Mouse (Mus musculus): ENCODE measurements around the gene Tsfm.
"Not testable (repeated sequence)": the region's sequence is repeated elsewhere in the genome, so short reads cannot be mapped to it uniquely, and the experiment has no call there.

Gene Tsfm

GRCm38 (mm10) chr10:127030336-127031296, at the start of gene Tsfm:
TSS of gene Tsfm (minus strand) at chr10:127030840.
- peak; percentile 92 for DNase-seq

DNA sequence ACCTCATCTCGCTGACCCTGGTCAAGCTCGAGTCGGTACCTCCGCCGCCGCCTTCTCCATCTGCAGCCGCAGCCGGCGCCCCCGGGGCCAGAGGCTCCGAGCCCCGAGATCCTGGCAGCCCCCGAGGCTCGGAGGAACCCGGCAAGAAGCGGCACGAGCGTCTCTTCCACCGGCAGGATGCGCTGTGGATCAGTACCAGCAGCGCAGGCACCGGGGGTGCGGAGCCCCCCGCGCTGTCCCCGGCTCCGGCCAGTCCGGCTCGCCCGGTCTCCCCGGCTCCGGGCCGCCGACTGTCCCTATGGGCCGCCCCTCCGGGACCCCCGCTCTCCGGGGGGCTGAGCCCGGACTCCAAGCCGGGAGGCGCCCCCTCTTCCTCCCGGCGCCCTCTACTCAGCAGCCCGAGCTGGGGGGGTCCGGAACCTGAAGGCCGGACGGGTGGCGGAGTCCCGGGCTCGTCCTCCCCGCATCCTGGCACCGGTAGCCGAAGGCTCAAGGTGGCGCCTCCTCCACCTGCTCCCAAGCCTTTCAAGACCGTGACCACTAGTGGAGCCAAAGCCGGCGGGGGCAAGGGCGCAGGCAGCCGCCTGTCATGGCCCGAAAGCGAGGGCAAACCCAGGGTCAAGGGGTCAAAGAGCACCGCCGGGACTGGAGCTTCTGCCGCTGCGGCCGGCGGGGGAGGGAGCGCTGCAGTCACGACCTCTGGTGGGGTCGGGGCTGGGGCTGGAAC, 49.2 kb upstream of the Tsfm start:
- DNase-seq: no peak

- DNase-seq: no peak
Measured at GRCm38 (mm10) chr10:127078677-127079575, 48.3 kb upstream of the Tsfm start.

DNA sequence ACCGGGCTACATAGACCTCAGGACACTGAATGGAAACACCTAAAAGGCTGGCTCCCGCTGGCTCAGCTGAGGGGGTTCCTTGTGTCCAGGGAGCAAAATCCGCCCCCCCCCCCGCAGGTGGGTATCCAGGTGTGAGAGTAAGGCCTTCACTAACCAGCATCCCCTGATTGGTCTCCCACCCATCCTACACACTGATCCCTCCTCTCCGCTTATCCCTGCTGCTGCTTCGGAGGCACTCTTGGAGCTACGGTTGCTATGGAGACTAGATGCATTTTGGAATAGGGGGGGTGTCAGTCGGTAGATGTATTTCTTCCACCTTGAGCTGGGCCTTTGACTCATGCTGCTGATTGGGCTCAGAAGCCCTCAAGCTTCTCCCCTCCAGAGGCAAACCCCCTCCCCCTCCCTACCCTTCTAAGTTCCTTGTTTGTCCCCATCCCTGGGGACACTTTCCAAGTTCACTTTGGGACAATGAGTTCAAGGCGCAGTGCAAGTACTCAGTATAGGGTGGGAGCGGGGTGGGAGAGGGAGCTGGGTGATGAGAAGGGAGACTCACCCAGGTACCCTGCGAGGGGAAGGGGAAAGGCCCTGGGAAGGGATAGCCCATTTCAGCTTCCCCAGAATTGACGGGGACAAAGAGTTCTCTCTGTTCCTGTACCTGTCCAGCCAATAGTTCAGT, 47.5 kb upstream of the Tsfm start:
- no peak for DNase-seq

DNA sequence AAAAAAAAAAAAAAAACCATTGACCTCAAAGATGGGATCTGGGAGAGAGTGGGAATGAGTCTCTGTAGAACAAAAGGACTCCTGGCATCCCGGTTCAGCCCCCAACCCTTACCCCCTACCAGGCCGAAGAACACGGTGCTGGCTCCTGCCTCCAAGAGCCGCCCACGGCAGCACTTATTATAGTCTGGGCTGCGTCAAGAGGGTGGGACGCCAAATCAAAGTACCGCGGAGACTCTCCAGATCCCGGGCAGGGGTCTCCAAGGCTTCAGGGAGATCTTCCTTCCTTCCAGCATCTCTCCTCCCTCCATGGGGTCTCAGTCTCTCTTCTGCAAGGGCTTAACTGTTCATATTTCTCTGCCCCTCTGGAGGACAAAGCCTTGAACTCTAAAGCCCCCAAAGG, 46.9 kb upstream of the Tsfm start:
- no peak for DNase-seq

DNA sequence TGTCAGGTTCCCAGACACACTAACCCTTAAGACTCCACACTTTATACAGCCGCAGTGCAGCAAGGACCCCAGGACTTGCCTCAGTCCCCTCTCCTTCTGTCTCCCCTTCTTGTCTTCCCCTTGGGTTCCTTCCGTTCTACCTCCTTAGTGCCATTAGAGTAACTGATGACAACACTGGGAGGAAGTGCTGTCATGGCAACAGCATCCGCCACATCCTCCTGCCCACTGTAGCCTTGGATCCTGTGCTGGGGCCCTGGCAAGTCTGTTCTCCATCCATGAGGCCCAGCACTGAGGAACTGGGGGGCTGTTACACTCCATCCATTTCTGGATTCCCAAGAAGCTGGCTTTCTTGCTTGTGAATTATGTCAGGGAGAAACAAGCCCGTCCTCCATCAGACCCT, 45.4 kb upstream of the Tsfm start:
- DNase-seq: peak; percentile 72

GRCm38 (mm10) chr10:127075651-127076050, 45.0 kb upstream of the Tsfm start:
- no peak for DNase-seq

- DNase-seq: peak; percentile 90
Measured at GRCm38 (mm10) chr10:127075080-127075479, 44.4 kb upstream of the Tsfm start, which contains the start of gene Agap2. TSS of gene Agap2 (plus strand) at chr10:127075284.

DNA sequence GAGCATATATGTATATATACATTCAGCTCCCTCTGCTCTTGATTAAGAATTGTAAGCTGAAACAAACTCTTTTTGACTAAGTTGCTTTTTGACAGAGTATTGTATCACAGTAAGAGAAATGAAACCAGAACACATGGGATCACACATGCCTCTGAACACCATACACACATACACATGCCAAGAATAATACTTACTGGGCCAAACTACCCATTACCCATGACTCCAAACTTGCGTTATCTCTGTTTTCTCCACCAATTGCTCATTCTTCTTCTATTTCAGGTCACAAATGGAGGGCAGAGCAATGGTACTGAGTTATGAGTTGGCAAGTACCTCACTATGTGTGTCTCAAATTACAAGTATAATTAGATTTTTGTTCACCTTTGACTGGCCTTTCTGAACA, 43.3 kb upstream of the Tsfm start:
- no peak for DNase-seq

DNA sequence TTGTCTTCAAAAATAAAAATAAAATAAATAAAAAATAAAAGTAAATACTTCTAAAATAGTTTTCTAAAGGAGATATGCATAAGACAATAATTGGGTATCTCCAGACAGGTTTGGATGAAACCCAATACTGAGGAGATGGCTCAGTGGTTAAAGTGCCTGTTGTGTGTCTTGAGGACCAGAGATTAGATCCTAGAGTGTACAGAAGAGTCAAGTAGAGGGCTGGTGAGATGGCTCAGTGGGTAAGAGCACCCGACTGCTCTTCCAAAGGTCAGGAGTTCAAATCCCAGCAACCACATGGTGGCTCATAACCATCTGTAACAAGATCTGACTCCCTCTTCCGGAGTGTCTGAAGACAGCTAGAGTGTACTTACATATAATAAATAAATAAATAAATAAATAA, 42.3 kb upstream of the Tsfm start:
- not testable (repeated sequence) for DNase-seq

- DNase-seq: not testable (repeated sequence)
Measured at GRCm38 (mm10) chr10:127072270-127072669, 41.6 kb upstream of the Tsfm start.

DNA sequence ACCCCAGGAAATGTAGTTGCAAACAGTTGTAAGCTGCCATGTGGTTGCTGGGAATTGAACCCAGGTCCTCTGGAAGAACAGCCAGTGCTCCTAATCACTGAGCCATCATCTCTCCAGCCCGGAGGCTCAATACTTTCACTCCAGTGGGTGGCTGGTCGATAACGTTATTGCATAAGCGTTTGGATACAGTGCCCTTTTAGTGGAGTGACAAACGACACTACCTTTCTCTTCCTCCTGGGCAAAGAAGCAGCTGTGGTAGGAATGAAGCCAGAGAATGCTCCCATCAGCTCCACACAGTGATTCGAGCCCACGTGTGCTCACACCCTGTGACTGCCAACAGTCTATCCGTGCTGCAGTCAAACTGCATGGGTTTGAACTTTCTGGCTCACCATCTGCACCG, 40.6 kb upstream of the Tsfm start:
- no peak for DNase-seq

- peak; percentile 46 for DNase-seq
Measured at GRCm38 (mm10) chr10:127070190-127071121, 39.8 kb upstream of the Tsfm start, which contains the start of gene Tspan31. TSS of gene Tspan31 (minus strand) at chr10:127070264.

GRCm38 (mm10) chr10:127069281-127070189, 38.9 kb upstream of the Tsfm start:
- no peak for DNase-seq

DNA sequence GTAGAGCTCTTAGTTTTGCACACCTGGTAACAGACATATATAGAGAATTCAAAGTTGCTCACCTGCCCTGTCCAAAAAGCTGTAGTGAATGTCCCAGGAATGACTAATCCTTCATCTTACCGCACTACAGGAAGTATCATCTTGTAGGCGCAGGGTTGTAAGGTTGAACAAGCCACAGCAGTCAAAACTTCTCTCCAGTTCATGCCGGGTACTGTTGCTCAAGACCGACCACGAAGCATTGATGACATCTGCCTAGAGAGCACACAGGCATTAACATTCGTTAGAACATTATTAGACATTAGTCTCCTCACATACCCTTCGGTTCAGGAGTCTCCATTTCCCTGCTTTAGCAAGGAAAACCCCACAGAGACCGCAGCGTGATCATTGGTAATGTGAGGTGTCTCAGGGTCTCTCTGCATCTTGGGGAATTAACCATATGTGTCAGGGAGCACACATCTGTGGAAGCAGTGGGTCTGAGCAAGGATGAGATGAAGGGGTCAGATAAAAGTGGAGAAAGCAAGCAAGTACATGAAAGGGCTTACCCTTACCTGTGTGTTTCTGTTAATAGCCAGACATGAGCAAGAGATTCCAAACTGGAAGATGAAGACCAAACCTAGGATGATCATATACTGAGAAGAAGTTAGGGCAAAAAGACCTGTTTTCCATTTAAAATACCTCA, 37.9 kb upstream of the Tsfm start:
- DNase-seq: no peak

GRCm38 (mm10) chr10:127066519-127067018, 35.9 kb upstream of the Tsfm start:
- DNase-seq: no peak

- no peak for DNase-seq
Measured at GRCm38 (mm10) chr10:127065981-127066380, 35.3 kb upstream of the Tsfm start.

GRCm38 (mm10) chr10:127063913-127064870, 33.6 kb upstream of the Tsfm start:
- peak; percentile 33 for DNase-seq
